Mouse (Mus musculus) midbrain, embryonic 10.5 days (tissue): ENCODE results near the gene Pld5. TPM values are rescaled to one million over a fixed set of nuclear protein-coding genes. Genes with fewer than 3 reads are reported as not detected.

Source experiments
- DNase-seq: peaks from one replicate; pipeline ENCODE4 v3.0.0-alpha.2; 2017; ENCODE audit warnings: low spot score
- H3K27ac ChIP-seq: fragments of 300-500 bp; sonication (generic); replicated peaks from 2 replicates; pipeline ENCODE4 v1.5.1; 2016; ENCODE audit warnings: mild to moderate bottlenecking
- H3K27me3 ChIP-seq: fragments of 300-500 bp; sonication (generic); 2 replicates; pipeline ENCODE4 v1.6.1; 2016; ENCODE audit warnings: low read depth, mild to moderate bottlenecking; ENCODE audit not compliant: poor library complexity, severe bottlenecking
- H3K36me3 ChIP-seq: fragments of 300-500 bp; sonication (generic); 2 replicates; pipeline ENCODE4 v1.6.1; 2016; ENCODE audit warnings: mild to moderate bottlenecking, moderate library complexity
- H3K4me1 ChIP-seq: fragments of 300-500 bp; sonication (generic); 2 replicates; pipeline ENCODE4 v1.6.1; 2016
- H3K4me3 ChIP-seq: fragments of 300-500 bp; sonication (generic); 2 replicates; pipeline ENCODE4 v1.5.1; 2016; ENCODE audit warnings: mild to moderate bottlenecking, moderate library complexity
- H3K9me3 ChIP-seq: fragments of 300-500 bp; sonication (generic); replicated peaks from 2 replicates; pipeline ENCODE4 v1.6.1; 2016; ENCODE audit warnings: mild to moderate bottlenecking
- WGBS: fragments of 180-500 bp; shearing (Covaris S2); methylation state at CpG from one replicate; pipeline ENCODE4 v1.1.7; 2016; 5-methylcytosine and 5-hydroxymethylcytosine counted together
- polyA plus RNA-seq: library from polyadenylated mRNA; unstranded; fragments of >200 nt; fragmentation: Nextera tagmentation; extraction: Ambion mirVana; gene quantifications from 2 replicates; pipeline ENCODE4 v1.2.1, GENCODE M21; 2016

Pld5 gene
- polyA plus RNA-seq, 1 experiment from 2014 or later, result 0.84 TPM

DNA sequence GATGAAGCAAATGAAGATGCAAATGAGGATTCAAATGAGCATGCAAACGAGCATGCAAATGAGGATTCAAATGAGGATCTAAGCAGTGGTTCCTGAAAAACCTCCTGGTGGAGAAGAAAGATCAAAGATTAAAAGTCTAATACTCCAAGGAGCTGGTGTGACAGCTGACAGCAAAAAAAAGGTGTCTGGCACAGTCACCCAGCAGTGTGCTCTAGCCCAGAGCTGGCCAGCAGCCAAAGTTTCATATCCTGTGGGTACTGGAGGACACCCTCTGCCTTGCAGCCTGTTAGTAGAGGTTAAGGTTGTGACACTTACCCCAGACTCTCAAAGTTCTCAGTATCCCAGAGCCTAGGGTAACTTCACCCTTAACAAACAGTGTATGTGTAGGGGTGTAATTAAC is 199.7 kb downstream of the Pld5 start:
- H3K36me3 ChIP-seq, result no peaks in the 10 kb centered on the region
- WGBS, result 73% methylated on average over 1 of the region's 1 CpGs
- no peak for DNase-seq
- H3K4me1 ChIP-seq, result peaks cover 5% of the 10 kb centered on the region
- no peak overlapping the region for H3K4me3 ChIP-seq
- H3K27me3 ChIP-seq, result no peaks in the 10 kb centered on the region
- no peaks in the 10 kb centered on the region for H3K9me3 ChIP-seq
- H3K27ac ChIP-seq, result no peak overlapping the region

GRCm38 (mm10) chr1:176074526-176074925 is 200.6 kb downstream of the Pld5 start:
- WGBS, result 84% methylated on average over 5 of the region's 5 CpGs
- Histone ChIP-seq H3K36me3 (no peaks in the 10 kb centered on the region), H3K4me3 (no peak overlapping the region)

GRCm38 (mm10) chr1:176065281-176065680 is 209.8 kb downstream of the Pld5 start:
- no peak overlapping the region for H3K27ac ChIP-seq

More at GRCm38 (mm10) chr1:176074526-176074925, 200.6 kb downstream of the Pld5 start:
- DNase-seq, result no peak
- no peak overlapping the region for H3K27ac ChIP-seq
- H3K4me1 ChIP-seq, result peaks cover 5% of the 10 kb centered on the region
- no peaks in the 10 kb centered on the region for H3K9me3 ChIP-seq
- no peaks in the 10 kb centered on the region for H3K27me3 ChIP-seq

GRCm38 (mm10) chr1:176064471-176064870 is 210.6 kb downstream of the Pld5 start:
- Histone ChIP-seq H3K36me3 (no peaks in the 10 kb centered on the region), H3K9me3 (no peaks in the 10 kb centered on the region), H3K4me1 (no peaks in the 10 kb centered on the region), H3K27me3 (no peaks in the 10 kb centered on the region), H3K27ac (no peak overlapping the region), H3K4me3 (no peak overlapping the region)
- no peak for DNase-seq

More at GRCm38 (mm10) chr1:176065281-176065680, 209.8 kb downstream of the Pld5 start:
- no peaks in the 10 kb centered on the region for H3K27me3 ChIP-seq
- no peaks in the 10 kb centered on the region for H3K9me3 ChIP-seq
- no peak overlapping the region for H3K4me3 ChIP-seq
- no peaks in the 10 kb centered on the region for H3K4me1 ChIP-seq
- no peaks in the 10 kb centered on the region for H3K36me3 ChIP-seq
- DNase-seq, result no peak

DNA sequence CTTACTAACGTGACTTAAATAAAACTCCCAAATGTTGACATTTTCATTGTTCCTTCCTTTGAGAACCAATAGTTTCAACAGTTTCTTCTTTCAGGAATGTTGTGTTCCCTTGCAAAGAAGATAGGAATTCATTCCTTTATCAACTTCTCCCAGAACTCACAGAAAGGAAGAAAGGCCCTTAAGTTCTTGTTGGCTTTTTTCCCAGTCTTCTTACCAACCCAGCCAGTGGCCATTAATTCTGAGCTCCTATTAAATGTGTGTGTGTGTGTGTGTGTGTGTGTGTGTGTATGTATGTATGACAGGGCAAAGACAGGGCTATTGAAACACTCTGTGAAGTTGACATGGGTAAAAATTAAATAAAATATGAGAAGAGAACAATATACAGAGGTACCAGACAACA is 221.5 kb downstream of the Pld5 start:
- Histone ChIP-seq H3K4me3 (no peak overlapping the region), H3K9me3 (no peaks in the 10 kb centered on the region), H3K27ac (no peak overlapping the region), H3K36me3 (no peaks in the 10 kb centered on the region), H3K27me3 (no peaks in the 10 kb centered on the region), H3K4me1 (no peaks in the 10 kb centered on the region)
- DNase-seq, result no peak
- 77% methylated on average over 1 of the region's 1 CpGs for WGBS

GRCm38 (mm10) chr1:176046995-176047394 is 228.1 kb downstream of the Pld5 start:
- no peak for DNase-seq
- H3K36me3 ChIP-seq, result no peaks in the 10 kb centered on the region
- no peak overlapping the region for H3K27ac ChIP-seq
- WGBS, result 91% methylated on average over 5 of the region's 5 CpGs
- no peaks in the 10 kb centered on the region for H3K27me3 ChIP-seq
- H3K9me3 ChIP-seq, result no peaks in the 10 kb centered on the region
- H3K4me3 ChIP-seq, result no peak overlapping the region
- H3K4me1 ChIP-seq, result no peaks in the 10 kb centered on the region

DNA sequence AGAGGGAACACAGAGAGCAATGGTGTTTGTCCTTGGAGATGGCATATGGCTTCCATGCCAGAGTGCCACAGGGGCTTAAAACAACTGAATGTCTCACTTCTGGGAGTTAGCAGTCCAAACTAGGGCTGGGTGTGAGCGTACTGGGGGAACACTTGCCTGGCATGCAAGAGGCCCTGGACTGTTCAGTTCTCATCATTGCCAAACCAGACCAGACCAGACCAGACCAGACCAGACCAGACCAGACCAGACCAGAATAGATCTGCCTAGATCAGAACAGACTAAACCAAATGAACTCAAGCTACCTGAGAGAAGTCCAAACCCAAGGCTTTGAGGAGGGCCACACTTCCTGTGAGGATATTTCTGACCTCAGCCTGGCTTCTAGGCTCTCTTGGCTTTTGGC is 228.7 kb downstream of the Pld5 start:
- Histone ChIP-seq H3K4me3 (no peak overlapping the region), H3K36me3 (no peaks in the 10 kb centered on the region), H3K27me3 (no peaks in the 10 kb centered on the region), H3K9me3 (no peaks in the 10 kb centered on the region), H3K27ac (no peak overlapping the region), H3K4me1 (no peaks in the 10 kb centered on the region)
- 86% methylated on average over 1 of the region's 1 CpGs for WGBS
- DNase-seq, result no peak

DNA sequence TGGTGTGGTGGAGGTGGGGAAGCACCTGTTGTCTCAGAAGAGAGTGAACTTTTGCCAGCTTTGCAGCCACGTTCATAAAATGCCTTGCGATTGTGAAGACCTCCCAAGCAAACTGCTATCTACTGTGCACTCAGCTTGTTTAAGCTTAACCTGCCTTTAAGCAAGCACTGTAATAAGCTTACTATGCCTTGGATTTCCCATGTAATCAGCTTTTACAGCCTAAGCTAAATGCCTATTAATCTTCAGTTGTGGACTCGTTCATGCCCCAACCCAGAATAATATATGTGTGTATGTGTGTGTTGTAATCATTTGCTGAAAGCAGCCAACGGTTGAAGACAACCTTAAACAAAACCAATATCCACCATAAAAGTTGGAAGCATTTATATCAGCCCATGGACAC is 232.1 kb downstream of the Pld5 start:
- no peaks in the 10 kb centered on the region for H3K9me3 ChIP-seq
- WGBS, result 90% methylated on average over 4 of the region's 4 CpGs
- H3K27me3 ChIP-seq, result no peaks in the 10 kb centered on the region
- no peaks in the 10 kb centered on the region; the same call in 1 of the 2 replicates for H3K4me1 ChIP-seq
- no peak overlapping the region for H3K4me3 ChIP-seq
- H3K36me3 ChIP-seq, result no peaks in the 10 kb centered on the region
- DNase-seq, result no peak
- H3K27ac ChIP-seq, result no peak overlapping the region

DNA sequence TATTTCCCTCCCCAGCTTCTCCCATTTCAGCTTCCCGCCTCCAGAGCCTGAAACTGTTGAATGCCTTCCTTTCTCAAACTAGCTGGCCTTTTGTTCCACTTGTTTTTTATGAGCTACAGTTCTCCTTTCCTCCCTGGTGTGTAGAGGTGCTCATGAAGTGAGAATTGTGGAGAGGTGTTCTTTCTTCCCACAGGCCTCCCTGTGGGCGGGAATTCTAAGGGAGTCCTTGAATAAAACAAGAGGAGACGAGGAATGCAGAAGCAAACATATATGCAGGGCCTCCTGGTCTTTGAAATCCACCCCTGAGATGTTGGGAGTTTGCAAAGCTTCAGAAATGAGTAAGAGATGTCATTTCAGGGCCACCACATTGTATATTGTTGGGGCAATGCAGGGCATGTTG is 235.2 kb downstream of the Pld5 start:
- 59% methylated on average over 3 of the region's 3 CpGs for WGBS
- Histone ChIP-seq H3K4me1 (peaks cover 8% of the 10 kb centered on the region), H3K27ac (no peak overlapping the region)

DNA sequence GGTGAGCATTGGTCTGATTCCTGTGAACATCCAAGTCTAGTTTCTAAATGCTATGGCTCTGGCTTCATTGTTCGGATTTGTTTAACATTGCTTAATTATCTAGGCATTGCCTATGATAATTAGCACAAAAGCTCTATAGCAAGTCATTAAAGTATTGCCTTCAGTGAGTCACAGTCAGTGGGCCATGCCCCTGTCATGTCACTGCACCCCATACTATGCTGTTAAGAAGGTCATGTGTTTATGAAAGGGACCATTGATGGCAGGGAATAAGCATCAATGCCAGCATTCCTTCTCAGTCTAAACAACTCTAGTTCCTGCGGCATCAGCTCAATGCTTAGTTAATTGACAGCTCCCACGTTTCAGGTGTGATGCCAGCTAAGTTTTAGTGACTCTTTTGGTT is 239.1 kb downstream of the Pld5 start:
- Histone ChIP-seq H3K4me1 (peaks cover 8% of the 10 kb centered on the region), H3K27ac (no peak overlapping the region), H3K4me3 (no peak overlapping the region), H3K9me3 (no peaks in the 10 kb centered on the region), H3K27me3 (no peaks in the 10 kb centered on the region), H3K36me3 (no peaks in the 10 kb centered on the region)
- no peak for DNase-seq
- WGBS, result 78% methylated on average over 3 of the region's 3 CpGs

More for the DNA sequence above, 235.2 kb downstream of the Pld5 start:
- no peaks in the 10 kb centered on the region for H3K9me3 ChIP-seq
- no peak for DNase-seq
- no peaks in the 10 kb centered on the region for H3K27me3 ChIP-seq
- no peak overlapping the region for H3K4me3 ChIP-seq
- no peaks in the 10 kb centered on the region for H3K36me3 ChIP-seq

DNA sequence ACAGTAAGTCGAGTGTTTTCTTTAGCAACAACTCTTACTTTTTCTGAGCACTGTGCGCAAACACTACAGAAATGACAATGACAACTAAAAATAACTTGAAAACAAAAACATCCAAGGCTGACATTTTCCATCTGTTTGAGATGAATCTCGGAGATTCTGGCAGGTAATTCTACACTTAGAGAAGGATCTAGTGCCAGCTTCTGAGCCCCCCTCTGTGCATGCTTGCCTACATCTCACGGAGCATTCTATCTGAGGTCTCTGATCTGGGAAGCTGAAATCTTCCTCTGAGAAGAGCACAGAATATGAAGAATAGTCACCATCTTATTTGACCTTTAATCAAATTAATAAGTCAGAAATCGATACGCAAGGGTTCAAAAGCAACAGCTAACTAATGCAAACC is 240.4 kb downstream of the Pld5 start:
- WGBS, result 82% methylated on average over 6 of the region's 6 CpGs
- Histone ChIP-seq H3K9me3 (no peaks in the 10 kb centered on the region), H3K36me3 (no peaks in the 10 kb centered on the region), H3K4me3 (no peak overlapping the region), H3K27ac (no peak overlapping the region), H3K27me3 (no peaks in the 10 kb centered on the region), H3K4me1 (peaks cover 8% of the 10 kb centered on the region)
- DNase-seq, result no peak

GRCm38 (mm10) chr1:176033698-176034097 is 241.4 kb downstream of the Pld5 start:
- WGBS, result 81% methylated on average over 5 of the region's 5 CpGs
- H3K4me1 ChIP-seq, result peaks cover 8% of the 10 kb centered on the region
- no peaks in the 10 kb centered on the region for H3K27me3 ChIP-seq
- H3K27ac ChIP-seq, result no peak overlapping the region
- H3K9me3 ChIP-seq, result no peaks in the 10 kb centered on the region
- DNase-seq, result no peak
- no peak overlapping the region for H3K4me3 ChIP-seq
- H3K36me3 ChIP-seq, result no peaks in the 10 kb centered on the region

DNA sequence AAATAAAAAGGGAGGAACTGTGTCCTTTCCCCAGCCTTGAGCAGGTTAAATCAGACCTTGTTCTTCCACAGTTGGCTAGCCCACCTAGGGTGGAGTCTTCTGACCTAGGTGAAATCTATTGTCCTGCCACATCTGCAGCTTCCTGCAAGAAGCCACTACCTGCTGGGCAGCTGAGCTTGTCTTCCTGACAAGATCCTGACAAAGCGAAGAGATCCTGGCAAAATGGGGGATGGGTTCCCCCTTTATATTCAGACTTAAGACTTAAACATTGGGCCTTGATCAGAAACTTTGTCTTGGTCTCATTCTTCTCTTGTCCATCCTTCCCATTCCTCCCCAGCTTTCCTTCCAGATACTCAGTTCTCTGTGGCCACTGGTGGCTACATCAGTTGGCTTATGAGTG is 246.0 kb downstream of the Pld5 start:
- Histone ChIP-seq H3K4me3 (no peak overlapping the region), H3K36me3 (no peaks in the 10 kb centered on the region), H3K27ac (no peak overlapping the region), H3K27me3 (no peaks in the 10 kb centered on the region), H3K4me1 (peaks cover 3% of the 10 kb centered on the region; the same call in 1 of the 2 replicates), H3K9me3 (no peaks in the 10 kb centered on the region)
- no peak for DNase-seq
- 73% methylated on average over 1 of the region's 1 CpGs for WGBS

DNA sequence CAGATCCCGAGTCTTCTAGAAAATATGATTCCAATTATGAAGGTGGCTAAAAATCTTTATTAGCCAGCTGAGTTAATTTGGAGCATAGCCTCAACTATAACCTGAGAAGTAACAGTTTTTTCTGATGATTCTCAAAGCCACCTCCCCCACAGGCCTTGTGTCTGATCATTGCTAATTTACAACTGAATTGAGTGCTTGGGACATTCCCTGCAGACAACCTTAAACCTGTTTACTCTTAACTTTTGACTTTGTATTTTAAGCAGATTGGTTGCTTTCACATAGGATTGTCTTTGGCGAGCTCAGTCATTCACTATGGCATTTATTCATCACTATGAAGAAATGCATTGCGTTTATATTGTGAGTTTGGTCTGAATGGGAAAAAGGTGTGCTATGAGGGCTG is 246.7 kb downstream of the Pld5 start:
- 55% methylated on average over 3 of the region's 3 CpGs for WGBS
- no peaks in the 10 kb centered on the region for H3K9me3 ChIP-seq
- no peak overlapping the region for H3K27ac ChIP-seq
- no peak for DNase-seq
- H3K4me1 ChIP-seq, result peaks cover 3% of the 10 kb centered on the region; the same call in 1 of the 2 replicates
- H3K36me3 ChIP-seq, result no peaks in the 10 kb centered on the region
- H3K4me3 ChIP-seq, result no peak overlapping the region
- no peaks in the 10 kb centered on the region for H3K27me3 ChIP-seq
